In genomic region chr11:58618369-58618768, GRCm38 (mm10) we compare ENCODE assay signal across 26 mouse cellular contexts. TPM values are rescaled to one million over a fixed set of nuclear protein-coding genes. Genes with fewer than 3 reads are reported as not detected.
"Had no signal": no experiment of that assay in that cellular context is flagged by ENCODE, and none has a peak within 500 bp of the region (broad histone marks: within the 10 kb centered on the region; RNA-seq: fewer than 3 reads in every experiment).

No protein-coding gene starts in this region.

- H3K4me1 ChIP-seq: kidney, embryonic 15.5 days; limb, embryonic 10.5 days; limb, embryonic 13.5 days; midbrain, embryonic 12.5 days; midbrain, embryonic 15.5 days; neural tube, embryonic 12.5 days had no signal

- H3K4me3 ChIP-seq: kidney, embryonic 15.5 days; limb, embryonic 10.5 days; limb, embryonic 13.5 days; midbrain, embryonic 12.5 days; midbrain, embryonic 15.5 days; neural tube, embryonic 12.5 days had no signal

- H3K27me3 ChIP-seq: kidney, embryonic 15.5 days; limb, embryonic 13.5 days; midbrain, embryonic 12.5 days; midbrain, embryonic 15.5 days; neural tube, embryonic 12.5 days had no signal

- H3K27ac ChIP-seq: kidney, embryonic 15.5 days; limb, embryonic 10.5 days; limb, embryonic 13.5 days; liver, embryonic 14.5 days; macrophage; midbrain, embryonic 12.5 days; midbrain, embryonic 15.5 days; neural tube, embryonic 12.5 days had no signal

- H3K9ac ChIP-seq: kidney, embryonic 15.5 days; limb, embryonic 13.5 days; liver, embryonic 14.5 days; liver, postnatal 0 days; lung, embryonic 14.5 days; midbrain, embryonic 12.5 days; midbrain, embryonic 15.5 days; neural tube, embryonic 12.5 days had no signal

- ATAC-seq: liver, postnatal 0 days; lung, postnatal 0 days; midbrain, embryonic 15.5 days had no signal

- H3K4me2 ChIP-seq: kidney, embryonic 15.5 days; limb, embryonic 13.5 days; lung, embryonic 14.5 days; midbrain, embryonic 12.5 days; midbrain, embryonic 15.5 days; neural tube, embryonic 12.5 days had no signal

- DNase-seq: kidney, adult 11 months; kidney, adult 8-10 months; kidney, postnatal 10 days; kidney, postnatal 36 days; liver; liver, postnatal 0 days; lung, embryonic 14.5 days; right cerebral cortex, postnatal 14 days; right cerebral cortex, postnatal 4 days; spleen, adult 18-20 months; thymus, adult 18-20 months; thymus, postnatal 4 days had no signal

- H3K9me3 ChIP-seq: kidney, embryonic 15.5 days; limb, embryonic 10.5 days; limb, embryonic 13.5 days; midbrain, embryonic 12.5 days; midbrain, embryonic 15.5 days; neural tube, embryonic 12.5 days had no signal

- H3K36me3 ChIP-seq: kidney, embryonic 15.5 days; limb, embryonic 10.5 days; limb, embryonic 13.5 days; midbrain, embryonic 12.5 days; midbrain, embryonic 15.5 days; neural tube, embryonic 12.5 days had no signal

RNA-seq across cellular contexts. Expression of gene 2210407C18Rik, which starts 2.5 kb away (rescaled TPM):
- total RNA-seq: layer of hippocampus, postnatal 25 days; left cerebral cortex, adult 18-20 months; left cerebral cortex, postnatal 25 days; megakaryocyte, adult 5-6 weeks; neutrophil, adult 5-6 weeks had no signal
- polyA plus RNA-seq: kidney, embryonic 15.5 days; limb, embryonic 10.5 days; limb, embryonic 13.5 days; liver, embryonic 14.5 days; liver, postnatal 0 days; lung, embryonic 14.5 days; lung, postnatal 0 days; macrophage; midbrain, embryonic 12.5 days; midbrain, embryonic 15.5 days; neural tube, embryonic 12.5 days had no signal

RNA-seq across cellular contexts. Expression of gene Olfr323, which starts 11.9 kb away (rescaled TPM):
- total RNA-seq: layer of hippocampus, postnatal 25 days; left cerebral cortex, adult 18-20 months; left cerebral cortex, postnatal 25 days; megakaryocyte, adult 5-6 weeks; neutrophil, adult 5-6 weeks had no signal
- polyA plus RNA-seq: kidney, embryonic 15.5 days; limb, embryonic 10.5 days; limb, embryonic 13.5 days; liver, embryonic 14.5 days; liver, postnatal 0 days; lung, embryonic 14.5 days; lung, postnatal 0 days; macrophage; midbrain, embryonic 12.5 days; midbrain, embryonic 15.5 days; neural tube, embryonic 12.5 days had no signal

RNA-seq across cellular contexts. Expression of gene Trim58, which starts 21.9 kb away (rescaled TPM):
- total RNA-seq: left cerebral cortex, postnatal 25 days had no signal
- polyA plus RNA-seq: lung, embryonic 14.5 days; macrophage had no signal

RNA-seq across cellular contexts. Expression of gene Olfr324, which starts 23.5 kb away (rescaled TPM):
- total RNA-seq: layer of hippocampus, postnatal 25 days; left cerebral cortex, adult 18-20 months; left cerebral cortex, postnatal 25 days; megakaryocyte, adult 5-6 weeks; neutrophil, adult 5-6 weeks had no signal
- polyA plus RNA-seq: kidney, embryonic 15.5 days; limb, embryonic 10.5 days; limb, embryonic 13.5 days; liver, embryonic 14.5 days; liver, postnatal 0 days; lung, embryonic 14.5 days; lung, postnatal 0 days; macrophage; midbrain, embryonic 12.5 days; midbrain, embryonic 15.5 days; neural tube, embryonic 12.5 days had no signal

RNA-seq across cellular contexts. Expression of gene Olfr322, which starts 40.2 kb away (rescaled TPM):
- total RNA-seq: layer of hippocampus, postnatal 25 days; left cerebral cortex, adult 18-20 months; left cerebral cortex, postnatal 25 days; megakaryocyte, adult 5-6 weeks; neutrophil, adult 5-6 weeks had no signal
- polyA plus RNA-seq: limb, embryonic 10.5 days; limb, embryonic 13.5 days; lung, embryonic 14.5 days; lung, postnatal 0 days; macrophage; midbrain, embryonic 12.5 days; midbrain, embryonic 15.5 days; neural tube, embryonic 12.5 days had no signal
